Mouse (Mus musculus) lung, postnatal 0 days (tissue): ENCODE measurements around the gene Hal.

Experiments
- CTCF ChIP-seq: IDR thresholded peaks from 2 replicates; pipeline ENCODE4 v1.5.1; 2016; ENCODE audit warnings: antibody characterized with exemption, mild to moderate bottlenecking
- EP300 ChIP-seq: IDR thresholded peaks from 2 replicates; pipeline ENCODE4 v1.6.1; 2016; ENCODE audit warnings: antibody characterized with exemption, mild to moderate bottlenecking, control low read depth

DNA sequence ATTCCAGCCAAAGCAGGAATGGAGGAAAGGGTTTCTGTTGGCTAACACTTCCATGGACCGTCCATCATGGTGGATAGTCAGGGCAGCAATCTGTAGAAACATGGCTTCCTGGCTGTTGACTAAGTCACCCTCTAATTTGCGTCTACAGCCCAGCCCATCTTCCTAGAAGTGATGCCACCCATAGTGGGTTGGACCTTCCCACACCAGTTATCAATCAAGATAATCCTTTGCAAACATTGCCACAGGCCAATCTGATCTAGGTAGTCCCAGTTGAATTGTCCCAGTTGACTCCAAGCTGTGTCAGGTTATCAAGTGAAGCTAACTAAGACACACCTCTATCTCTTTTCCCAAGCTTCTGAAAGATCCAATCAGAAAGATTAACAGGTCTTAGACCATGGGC is 30.1 kb downstream of the Hal start:
- no peak for TF ChIP-seq CTCF
- no peak for TF ChIP-seq EP300
